Mouse (Mus musculus): ENCODE results near the gene Coil.

GRCm38 (mm10) chr11:88945971-88946585 is 24.0 kb upstream of the Coil start:
- TF ChIP-seq ZC3H11A (IDR thresholded peaks at IDR 0.05; ENCODE audit: borderline replicate concordance, low read depth, low read length) (no peak), ZNF384 (IDR thresholded peaks at IDR 0.05; ENCODE audit: low read depth, low read length) (no peak), MAFK (IDR thresholded peaks at IDR 0.05; ENCODE audit: insufficient read depth, low read depth, low read length) (no peak), HCFC1 (IDR thresholded peaks at IDR 0.05; ENCODE audit: borderline replicate concordance, insufficient read depth, low read length) (no peak), CHD2 (IDR thresholded peaks at IDR 0.05; ENCODE audit: low read depth, low read length) (no peak)
